Mouse (Mus musculus) frontal cortex, postnatal 10 days (tissue): ENCODE data around the gene Atp1a1.

Experiments used
- DNase-seq, 2 experiments: peaks; one replicate each; pipeline ENCODE4 v3.0.0; 2022; ENCODE audit warnings: low spot score in 2 of 2, mixed read lengths in 1 of 2

Gene Atp1a1

GRCm38 (mm10) chr3:101604550-101605223 is at the start of gene Atp1a1:
Atp1a1 (minus strand) TSS chr3:101604684.
- DNase-seq, result peak; percentile 97 to 99

- peak; percentile 27 to 32 for DNase-seq
These were observed 49.0 kb upstream of the Atp1a1 start for GRCm38 (mm10) chr3:101653446-101653845.

- DNase-seq, result no peak
These were observed 48.5 kb upstream of the Atp1a1 start for GRCm38 (mm10) chr3:101652967-101653366.

GRCm38 (mm10) chr3:101650328-101650727 is 45.8 kb upstream of the Atp1a1 start:
- DNase-seq, result no peak

- no peak for DNase-seq
These were observed 44.8 kb upstream of the Atp1a1 start for GRCm38 (mm10) chr3:101649271-101649670.

GRCm38 (mm10) chr3:101648096-101648793 is 43.8 kb upstream of the Atp1a1 start:
- no peak for DNase-seq

GRCm38 (mm10) chr3:101646806-101647205 is 42.3 kb upstream of the Atp1a1 start:
- DNase-seq, result no peak

- no peak for DNase-seq
These were observed 41.2 kb upstream of the Atp1a1 start for GRCm38 (mm10) chr3:101645569-101646106.

GRCm38 (mm10) chr3:101644062-101644802 is 39.7 kb upstream of the Atp1a1 start:
- DNase-seq, result no peak

- no peak for DNase-seq
These were observed 38.8 kb upstream of the Atp1a1 start for GRCm38 (mm10) chr3:101643264-101643663.

GRCm38 (mm10) chr3:101638223-101638622 is 33.7 kb upstream of the Atp1a1 start:
- DNase-seq, result no peak

- no peak for DNase-seq
These were observed 32.0 kb upstream of the Atp1a1 start for GRCm38 (mm10) chr3:101636510-101636909.

- no peak for DNase-seq
These were observed 31.6 kb upstream of the Atp1a1 start for GRCm38 (mm10) chr3:101636086-101636485.

- DNase-seq, result peak; percentile 23 to 28
These were observed 29.8 kb upstream of the Atp1a1 start for GRCm38 (mm10) chr3:101634141-101634900.

GRCm38 (mm10) chr3:101628255-101628654 is 23.8 kb upstream of the Atp1a1 start:
- DNase-seq, result no peak

GRCm38 (mm10) chr3:101624287-101624686 is 19.8 kb upstream of the Atp1a1 start:
- no peak for DNase-seq

- DNase-seq, result no peak
These were observed 14.5 kb upstream of the Atp1a1 start for GRCm38 (mm10) chr3:101619017-101619416.

GRCm38 (mm10) chr3:101618505-101618904 is 14.0 kb upstream of the Atp1a1 start:
- DNase-seq, result no peak

- DNase-seq, result no peak
These were observed 13.0 kb upstream of the Atp1a1 start for GRCm38 (mm10) chr3:101617451-101617850.

- no peak for DNase-seq
These were observed 12.5 kb upstream of the Atp1a1 start for GRCm38 (mm10) chr3:101617007-101617406.

GRCm38 (mm10) chr3:101615856-101616255 is 11.4 kb upstream of the Atp1a1 start:
- no peak for DNase-seq
